In the genomic region with DNA sequence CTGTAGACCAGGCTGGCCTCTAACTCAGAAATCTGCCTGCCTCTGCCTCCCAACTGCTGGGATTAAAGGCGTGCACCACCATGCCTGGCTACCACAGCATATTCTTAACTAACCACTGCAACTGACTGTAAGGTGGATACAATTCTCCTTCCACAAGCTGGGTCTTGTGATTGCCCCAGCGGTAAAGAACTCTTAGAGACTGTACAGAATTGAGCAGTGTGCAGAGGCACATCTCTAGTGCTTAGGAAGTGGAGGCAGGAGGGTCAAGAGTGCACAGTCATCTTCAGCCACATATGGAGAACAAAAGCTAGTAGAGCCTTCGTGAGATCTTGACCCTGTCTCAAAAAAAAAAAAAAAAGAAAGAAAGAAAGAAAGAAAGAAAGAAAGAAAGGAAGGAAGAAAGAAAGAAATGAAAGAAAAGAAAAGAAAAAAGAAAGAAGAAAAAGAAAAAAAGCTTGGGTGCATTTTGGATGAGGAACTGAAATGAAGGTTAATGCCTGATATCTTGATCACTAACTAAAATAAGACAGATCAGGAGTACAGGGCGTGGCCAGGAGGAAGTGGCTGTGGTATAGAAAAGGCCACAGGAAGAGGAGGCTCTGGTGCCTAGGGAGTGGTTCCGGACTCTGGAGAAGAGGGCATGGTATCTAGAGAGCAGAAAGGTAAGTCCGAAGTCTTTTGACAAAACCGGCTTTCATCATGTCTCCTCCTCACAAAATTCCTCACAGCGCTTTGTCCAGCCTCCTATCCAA, we compare ENCODE assay signal across 11 mouse cellular contexts. TPM values are rescaled to one million over a fixed set of nuclear protein-coding genes. Genes with fewer than 3 reads are reported as not detected.
A peak's percentile ranks its signal among the peaks of the same experiment; 100 is the strongest.
DNase-seq lines count a peak whose midpoint lies in the region; ATAC-seq and TF ChIP-seq lines count a peak whose summit lies in the region.
"Had no signal": no experiment of that assay in that cellular context is flagged by ENCODE, and none has a peak within 500 bp of the region (broad histone marks: within the 10 kb centered on the region; RNA-seq: fewer than 3 reads in every experiment).

No protein-coding gene starts in this region.

- peak overlapping the region; percentile 30 for H3K4me2 ChIP-seq in heart, embryonic 15.5 days
- H3K4me2 ChIP-seq in CH12.LX (ENCODE audit: insufficient read depth, low read depth, poor library complexity, severe bottlenecking), result peak overlapping the region; percentile 70
- peak overlapping the region; percentile 4; the same call in 1 of the 2 replicates for H3K4me2 ChIP-seq in limb, embryonic 14.5 days (replicated peaks; ENCODE audit: low read depth, low read length, severe bottlenecking)
- no peak overlapping the region for H3K4me2 ChIP-seq in hindbrain, embryonic 12.5 days (replicated peaks)

- H3K9ac ChIP-seq in heart, embryonic 15.5 days, result no peak overlapping the region
- peak overlapping the region; percentile 95 for H3K9ac ChIP-seq in CH12.LX (ENCODE audit: insufficient read depth, low read depth)
- no peak overlapping the region for H3K9ac ChIP-seq in limb, embryonic 14.5 days (ENCODE audit: low read depth, low read length, severe bottlenecking)
- no peak overlapping the region for H3K9ac ChIP-seq in hindbrain, embryonic 12.5 days

- in situ Hi-C loops in CH12.LX (cut with MboI; ENCODE audit: low pct_ligation_motif_present, low pct_unique_long_range_greater_than_20kb, low sequenced_read_pairs), result loop anchor here (5.0 kb wide), 2 partner anchors 154 to 244 kb away; no protein-coding TSS in a partner anchor

- DNase-seq in heart, adult 8-10 months (ENCODE audit: low spot score), result no peak
- peak; percentile 76 for DNase-seq in CH12.LX (ENCODE audit: extremely low read depth)
- DNase-seq in limb, embryonic 14.5 days (ENCODE audit: low spot score), result no peak
- DNase-seq in adrenal gland, postnatal 25 days, result no peak
- DNase-seq in testis, postnatal 10 days (ENCODE audit: low spot score), result no peak
- DNase-seq: cerebellum, adult 11 months had no signal

- WGBS in heart, embryonic 15.5 days, result 76% methylated on average over 8 of the region's 8 CpGs
- 90% methylated on average over 8 of the region's 8 CpGs for WGBS in limb, embryonic 14.5 days
- WGBS in hindbrain, embryonic 12.5 days, result 89% methylated on average over 8 of the region's 8 CpGs

- TF ChIP-seq RAD21 in CH12.LX (IDR thresholded peaks at IDR 0.05; ENCODE audit: low read depth, low read length), result no peak

- no peaks in the 10 kb centered on the region for H3K9me3 ChIP-seq in heart, embryonic 15.5 days (replicated peaks)
- H3K9me3 ChIP-seq in CH12.LX (replicated peaks; ENCODE audit: low read length), result no peaks in the 10 kb centered on the region
- no peaks in the 10 kb centered on the region for H3K9me3 ChIP-seq in limb, embryonic 14.5 days (ENCODE audit: control insufficient read depth, low read length)
- no peaks in the 10 kb centered on the region for H3K9me3 ChIP-seq in megakaryocyte, embryonic 14.5 days
- H3K9me3 ChIP-seq in hindbrain, embryonic 12.5 days (replicated peaks), result no peaks in the 10 kb centered on the region

- TF ChIP-seq EP300 in CH12.LX (IDR thresholded peaks at IDR 0.05; ENCODE audit: low read length), result no peak

- no peaks in the 10 kb centered on the region for H3K79me2 ChIP-seq in CH12.LX (replicated peaks; ENCODE audit: control insufficient read depth, extremely low read depth, insufficient read depth, poor library complexity, severe bottlenecking)

- H3K36me3 ChIP-seq in heart, embryonic 15.5 days, result no peaks in the 10 kb centered on the region
- peaks cover 0 to 14% of the 10 kb centered on the region in 2 experiments for H3K36me3 ChIP-seq in CH12.LX (replicated peaks in 1 of 2; ENCODE audit: control insufficient read depth in 1 of 2, insufficient read depth in 1 of 2, low read length in 1 of 2)
- H3K36me3 ChIP-seq in limb, embryonic 14.5 days (ENCODE audit: control insufficient read depth, insufficient read depth, low read length), result no peaks in the 10 kb centered on the region
- H3K36me3 ChIP-seq in megakaryocyte, embryonic 14.5 days (replicated peaks; ENCODE audit: low read length), result no peaks in the 10 kb centered on the region
- no peaks in the 10 kb centered on the region for H3K36me3 ChIP-seq in hindbrain, embryonic 12.5 days

- dilution Hi-C loops in CH12.LX (cut with MboI; ENCODE audit: extremely low pct_ligation_motif_present, extremely low pct_unique_long_range_greater_than_20kb, low sequenced_read_pairs), result no loop called here

- 0 out of 2 replicates have a peak overlapping the region, but pooled peaks have one; percentile 7 for H3K27ac ChIP-seq in heart, embryonic 15.5 days
- peak overlapping the region; percentile 24; the same call in 1 of the 2 replicates for H3K27ac ChIP-seq in CH12.LX (ENCODE audit: insufficient read depth, low read depth)
- H3K27ac ChIP-seq in limb, embryonic 14.5 days (replicated peaks; ENCODE audit: low read depth, low read length), result peak overlapping the region; percentile 52; the same call in 1 of the 2 replicates
- no peak overlapping the region for H3K27ac ChIP-seq in hindbrain, embryonic 12.5 days

- no peak for ATAC-seq in heart, embryonic 15.5 days (replicated peaks; ENCODE audit: insufficient number of reproducible peaks, insufficient read depth, low FRiP score, low read depth)
- no peak for ATAC-seq in limb, embryonic 14.5 days (ENCODE audit: low FRiP score, low read depth)
- no peak for ATAC-seq in hindbrain, embryonic 12.5 days (ENCODE audit: low FRiP score)
- ATAC-seq: forebrain, embryonic 16.5 days had no signal

- no peak for TF ChIP-seq CTCF in CH12.LX (conservative IDR thresholded peaks at IDR 0.05 in 1 of 2, IDR thresholded peaks at IDR 0.05 in 1 of 2; ENCODE audit: low read depth in 2 of 2, low read length in 2 of 2)

- H3K4me3 ChIP-seq in heart, embryonic 15.5 days, result no peak overlapping the region; the same call in 1 of the 2 replicates
- peak overlapping the region; percentile 68 to 81 (median 76) for H3K4me3 ChIP-seq in CH12.LX (replicated peaks in 1 of 3; ENCODE audit: low read depth in 2 of 3, low read length in 2 of 3, poor library complexity in 1 of 3)
- no peak overlapping the region for H3K4me3 ChIP-seq in limb, embryonic 14.5 days (replicated peaks; ENCODE audit: low read length)
- peak overlapping the region; percentile 84 for H3K4me3 ChIP-seq in megakaryocyte, embryonic 14.5 days (replicated peaks)
- no peak overlapping the region for H3K4me3 ChIP-seq in hindbrain, embryonic 12.5 days
- H3K4me3 ChIP-seq: myocyte had no signal

- TF ChIP-seq POLR2A in CH12.LX (IDR thresholded peaks at IDR 0.05; ENCODE audit: low read depth, low read length), result peak; percentile 77
- TF ChIP-seq POLR2A in limb, embryonic 14.5 days (IDR thresholded peaks at IDR 0.05; ENCODE audit: borderline replicate concordance, extremely low read depth, insufficient read depth, insufficient read length), result no peak

- H3K4me1 ChIP-seq in heart, embryonic 15.5 days (replicated peaks), result peaks cover 15% of the 10 kb centered on the region
- H3K4me1 ChIP-seq in CH12.LX (ENCODE audit: control insufficient read depth in 1 of 2, insufficient read depth in 2 of 2), result peaks cover 14 to 60% of the 10 kb centered on the region in 2 experiments
- peaks cover 7% of the 10 kb centered on the region; the same call in 1 of the 2 replicates for H3K4me1 ChIP-seq in limb, embryonic 14.5 days (ENCODE audit: control insufficient read depth, insufficient read depth, low read length)
- H3K4me1 ChIP-seq in megakaryocyte, embryonic 14.5 days, result peaks cover 69% of the 10 kb centered on the region
- peaks cover 7% of the 10 kb centered on the region; the same call in 1 of the 2 replicates for H3K4me1 ChIP-seq in hindbrain, embryonic 12.5 days

- no peaks in the 10 kb centered on the region for H3K27me3 ChIP-seq in heart, embryonic 15.5 days
- no peaks in the 10 kb centered on the region for H3K27me3 ChIP-seq in CH12.LX (replicated peaks)
- H3K27me3 ChIP-seq in limb, embryonic 14.5 days (ENCODE audit: control insufficient read depth, insufficient read depth, low read length), result no peaks in the 10 kb centered on the region
- H3K27me3 ChIP-seq in megakaryocyte, embryonic 14.5 days (replicated peaks), result peaks cover 2% of the 10 kb centered on the region
- H3K27me3 ChIP-seq in hindbrain, embryonic 12.5 days, result no peaks in the 10 kb centered on the region

TF ChIP-seq in CH12.LX, 34 proteins besides CTCF, POLR2A, EP300 and RAD21 (continues in another document):
- TF ChIP-seq IRF4 (IDR thresholded peaks at IDR 0.05; ENCODE audit: low read depth, low read length) (peak; percentile 22; the same call in 1 of the 2 replicates), ELF1 (IDR thresholded peaks at IDR 0.05; ENCODE audit: low read depth, low read length) (peak; percentile 61), ZMIZ1 (IDR thresholded peaks at IDR 0.05; ENCODE audit: low read depth, low read length) (peak; percentile 13; the same call in 1 of the 2 replicates), TBP (conservative IDR thresholded peaks at IDR 0.05; ENCODE audit: low read depth, low read length) (peak; percentile 86), NRF1 (IDR thresholded peaks at IDR 0.05; ENCODE audit: low read depth, low read length) (no peak), ZKSCAN1 (IDR thresholded peaks at IDR 0.05; ENCODE audit: borderline replicate concordance, low read depth, low read length) (no peak), MEF2A (IDR thresholded peaks at IDR 0.05; ENCODE audit: borderline replicate concordance, low read depth, low read length) (0 out of 2 replicates have a peak, but pooled peaks have one; percentile 7), MAX (IDR thresholded peaks at IDR 0.05; ENCODE audit: low read length) (no peak), NELFE (IDR thresholded peaks at IDR 0.05; ENCODE audit: low read depth, low read length) (0 out of 2 replicates have a peak, but pooled peaks have one; percentile 38), JUN (IDR thresholded peaks at IDR 0.05; ENCODE audit: insufficient read depth, low read depth, low read length) (no peak), MAFK (IDR thresholded peaks at IDR 0.05; ENCODE audit: insufficient replicate concordance, low read length) (no peak), MXI1 (IDR thresholded peaks at IDR 0.05; ENCODE audit: low read depth, low read length) (no peak), ZNF384 (IDR thresholded peaks at IDR 0.05; ENCODE audit: low read depth, low read length) (peak; percentile 50)

RNA-seq across cellular contexts. Expression of a gene that starts 48.9 kb away (rescaled TPM):
- polyA plus RNA-seq in heart, embryonic 15.5 days (2015; fragmentation: Nextera tagmentation; extraction: Ambion mirVana), result 7.4 and 9.1 TPM in 2 replicates
- total RNA-seq in heart, adult 8-10 months (2022), result 10 to 100 TPM in 1 of 4 experiments, 1 to 10 TPM in 3; 7.2 to 11.1 (median 9.0) TPM
- total RNA-seq in CH12.LX (2012; rRNA removed), result 15.9 and 16.6 TPM in 2 replicates
- total RNA-seq in CH12.LX (2014; rRNA removed), result 5.2 and 7.0 TPM in 2 replicates
- polyA plus RNA-seq in CH12.LX (2012; ENCODE audit: insufficient read length, low read depth), result 26.1 and 29.2 TPM in 2 replicates
- polyA plus RNA-seq in limb, embryonic 14.5 days (2012; rRNA removed), result 8.1 and 8.2 TPM in 2 replicates
- 13.4 and 15.3 TPM in 2 replicates for polyA plus RNA-seq in limb, embryonic 14.5 days (2014; fragmentation: Nextera tagmentation; extraction: Ambion mirVana)
- 13.5 and 27.0 TPM in 2 replicates for polyA plus RNA-seq in megakaryocyte, embryonic 14.5 days (2012; ENCODE audit: insufficient read depth, low replicate concordance)
- total RNA-seq in adrenal gland, postnatal 25 days (2021), result 99.7 and 124 TPM in 2 replicates
- 35.0 and 35.9 TPM in 2 replicates for polyA plus RNA-seq in hindbrain, embryonic 12.5 days (2016; fragmentation: Nextera tagmentation; extraction: Ambion mirVana)

Comparison
In these comparisons a context has a peak if more than half of its experiments do, and no peak if none do; other contexts are left out.
1. H3K4me3 ChIP-seq: peak in CH12.LX (3 of 3) and megakaryocyte, embryonic 14.5 days (single experiment); none in heart, embryonic 15.5 days (single experiment), limb, embryonic 14.5 days (single experiment) and hindbrain, embryonic 12.5 days (single experiment).